Mouse (Mus musculus) embryonic facial prominence, embryonic 11.5 days (tissue): ENCODE results near the gene Ptpn13. TPM values are rescaled to one million over a fixed set of nuclear protein-coding genes. Genes with fewer than 3 reads are reported as not detected.

Experiments
- ATAC-seq: fragments of 200-750 bp; cut with Nextera tagmentation; replicated peaks from 2 replicates; pipeline ENCODE4 v1.8.0; 2017; ENCODE audit warnings: low read depth; ENCODE audit not compliant: insufficient number of reproducible peaks, low FRiP score, low TSS enrichment
- DNase-seq: peaks from one replicate; pipeline ENCODE4 v3.0.0-alpha.2; 2015; ENCODE audit warnings: low spot score
- H3K27ac ChIP-seq: fragments of 300-500 bp; sonication (generic); replicated peaks from 2 replicates; pipeline ENCODE4 v1.5.1; 2014; ENCODE audit warnings: mild to moderate bottlenecking, low read depth, low read length, control low read depth
- H3K27me3 ChIP-seq: fragments of 300-500 bp; sonication (generic); 2 replicates; pipeline ENCODE4 v1.6.1; 2014; ENCODE audit warnings: mild to moderate bottlenecking, low read length, moderate library complexity, mixed read lengths; ENCODE audit not compliant: control insufficient read depth, insufficient read depth
- H3K36me3 ChIP-seq: fragments of 300-500 bp; sonication (generic); replicated peaks from 2 replicates; pipeline ENCODE4 v1.6.1; 2014; ENCODE audit warnings: low read depth, mild to moderate bottlenecking, low read length, moderate library complexity, mixed read lengths; ENCODE audit not compliant: control insufficient read depth, insufficient read depth
- H3K4me1 ChIP-seq: fragments of 300-500 bp; sonication (generic); 2 replicates; pipeline ENCODE4 v1.6.1; 2014; ENCODE audit warnings: low read length, mixed read lengths; ENCODE audit not compliant: control insufficient read depth, insufficient read depth
- H3K4me2 ChIP-seq: fragments of 300-500 bp; sonication (generic); 2 replicates; pipeline ENCODE4 v1.6.1; 2014; ENCODE audit warnings: low read depth, mild to moderate bottlenecking, control low read depth, low read length, moderate library complexity
- H3K4me3 ChIP-seq: fragments of 300-500 bp; sonication (generic); 2 replicates; pipeline ENCODE4 v1.5.1; 2014; ENCODE audit warnings: low read depth, low read length, control low read depth
- H3K9ac ChIP-seq: fragments of 300-500 bp; sonication (generic); replicated peaks from 2 replicates; pipeline ENCODE4 v1.6.1; 2014; ENCODE audit warnings: mild to moderate bottlenecking, control low read depth, low read length
- H3K9me3 ChIP-seq: fragments of 300-500 bp; sonication (generic); replicated peaks from 2 replicates; pipeline ENCODE4 v1.6.1; 2016; ENCODE audit warnings: mild to moderate bottlenecking, low read length, inconsistent platforms, mixed read lengths; ENCODE audit not compliant: control insufficient read depth
- WGBS: fragments of 180-500 bp; shearing (Covaris S2); extraction: QIAGEN DNeasy Blood & Tissue Kit; methylation state at CpG from one replicate; pipeline ENCODE4 v1.1.7; 2014; 5-methylcytosine and 5-hydroxymethylcytosine counted together
- polyA plus RNA-seq: library from polyadenylated mRNA; unstranded; fragments of >200 nt; fragmentation: Nextera tagmentation; extraction: Ambion mirVana; gene quantifications from 2 replicates; pipeline ENCODE4 v1.2.1, GENCODE M21; 2014

The Ptpn13 gene
- polyA plus RNA-seq, 1 experiment from 2014 or later, result 15.3 TPM

DNA sequence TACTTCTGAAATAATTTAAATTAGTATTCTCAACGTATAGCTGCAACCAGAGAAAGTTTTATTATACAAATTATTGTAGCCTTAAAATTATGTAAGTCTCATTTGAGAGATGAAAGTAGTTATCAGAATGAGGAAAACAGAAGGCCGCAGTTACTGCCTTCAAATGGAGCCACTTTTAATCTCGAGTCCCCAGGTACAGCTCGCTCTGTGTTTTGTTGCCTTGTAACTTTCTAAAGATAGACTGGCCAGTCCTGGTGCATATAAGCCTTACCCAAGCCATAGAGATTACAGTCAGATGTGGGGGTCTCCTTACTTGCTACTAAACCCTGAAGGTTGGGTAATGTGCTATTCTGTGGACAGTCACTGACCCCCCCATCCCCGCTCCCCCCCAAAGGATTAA lies 66.8 kb downstream of the Ptpn13 start:
- H3K4me2 ChIP-seq, result no peak overlapping the region
- H3K36me3 ChIP-seq, result no peaks in the 10 kb centered on the region
- no peak overlapping the region for H3K9ac ChIP-seq
- no peaks in the 10 kb centered on the region for H3K27me3 ChIP-seq
- DNase-seq, result no peak
- H3K4me3 ChIP-seq, result no peak overlapping the region
- H3K4me1 ChIP-seq, result no peaks in the 10 kb centered on the region
- 87% methylated on average over 5 of the region's 5 CpGs for WGBS
- no peak for ATAC-seq
- no peaks in the 10 kb centered on the region for H3K9me3 ChIP-seq
- H3K27ac ChIP-seq, result no peak overlapping the region

DNA sequence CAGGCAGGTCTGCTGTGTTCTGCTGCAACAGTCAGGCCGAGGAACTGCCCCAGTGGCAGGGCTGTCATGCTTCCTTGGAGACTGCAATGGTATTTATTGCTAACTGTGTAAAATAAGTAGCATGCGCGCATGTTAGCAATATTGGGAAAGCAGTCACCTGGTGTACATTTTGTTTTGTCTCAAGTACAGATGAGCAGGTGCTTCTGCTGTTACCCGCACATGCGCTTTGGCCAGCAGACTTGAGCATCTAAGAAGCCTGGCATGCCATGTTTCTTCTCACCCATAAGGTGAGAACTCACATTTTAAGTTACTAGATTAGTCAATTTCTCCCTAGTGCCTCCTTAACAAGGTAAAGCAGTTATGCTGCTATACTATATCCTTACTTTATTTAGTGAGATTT lies 72.1 kb downstream of the Ptpn13 start:
- Histone ChIP-seq H3K9ac (no peak overlapping the region), H3K9me3 (no peaks in the 10 kb centered on the region), H3K27ac (no peak overlapping the region), H3K4me1 (no peaks in the 10 kb centered on the region), H3K4me3 (no peak overlapping the region), H3K36me3 (no peaks in the 10 kb centered on the region), H3K27me3 (no peaks in the 10 kb centered on the region), H3K4me2 (no peak overlapping the region)
- no peak for DNase-seq
- WGBS, result 86% methylated on average over 5 of the region's 5 CpGs
- ATAC-seq, result no peak

DNA sequence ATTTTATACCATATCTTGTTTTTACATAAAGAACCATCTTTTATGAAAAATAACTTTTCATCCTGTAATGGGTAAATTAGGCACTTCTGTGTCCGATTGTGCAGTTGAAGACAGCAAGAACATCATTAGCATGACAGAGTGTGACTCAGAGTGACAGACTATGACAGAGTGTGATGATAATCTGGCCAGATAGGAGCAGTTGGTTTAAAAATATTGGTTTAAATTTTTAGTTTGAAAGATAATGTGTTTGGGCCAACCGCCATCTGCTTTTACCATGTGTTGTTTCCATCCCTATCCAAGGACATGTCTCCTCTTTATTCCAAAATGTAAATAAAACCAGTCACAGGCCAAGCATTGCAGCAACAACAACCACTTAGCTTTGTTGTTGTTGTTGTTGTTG lies 72.5 kb downstream of the Ptpn13 start:
- no peaks in the 10 kb centered on the region for H3K27me3 ChIP-seq
- H3K4me2 ChIP-seq, result no peak overlapping the region

DNA sequence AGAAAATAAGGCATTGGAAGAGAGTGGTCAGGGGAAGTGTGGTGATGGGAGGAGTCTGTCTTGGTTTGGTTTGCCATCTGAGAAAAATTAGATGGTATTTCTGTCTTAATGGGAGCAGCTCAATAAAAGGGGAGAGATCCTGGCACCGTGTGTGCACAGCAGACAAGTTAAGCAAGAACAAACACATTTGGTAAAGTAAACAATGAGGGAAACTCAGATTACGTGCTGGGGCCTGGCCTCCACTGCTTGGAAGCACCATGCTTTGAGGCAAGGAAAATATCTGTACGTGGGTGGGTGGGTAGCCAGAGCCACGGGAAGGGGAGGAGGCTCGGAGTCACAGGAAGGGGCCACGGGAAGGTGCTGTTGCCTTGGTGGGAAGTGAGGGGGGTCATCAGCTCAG lies 74.3 kb downstream of the Ptpn13 start:
- no peak for ATAC-seq

More for the DNA sequence above, 72.5 kb downstream of the Ptpn13 start:
- Histone ChIP-seq H3K4me3 (no peak overlapping the region), H3K9ac (no peak overlapping the region), H3K4me1 (no peaks in the 10 kb centered on the region), H3K36me3 (no peaks in the 10 kb centered on the region), H3K27ac (no peak overlapping the region), H3K9me3 (no peaks in the 10 kb centered on the region)
- WGBS, result 91% methylated on average over 2 of the region's 2 CpGs
- ATAC-seq (no peak), DNase-seq (no peak)

DNA sequence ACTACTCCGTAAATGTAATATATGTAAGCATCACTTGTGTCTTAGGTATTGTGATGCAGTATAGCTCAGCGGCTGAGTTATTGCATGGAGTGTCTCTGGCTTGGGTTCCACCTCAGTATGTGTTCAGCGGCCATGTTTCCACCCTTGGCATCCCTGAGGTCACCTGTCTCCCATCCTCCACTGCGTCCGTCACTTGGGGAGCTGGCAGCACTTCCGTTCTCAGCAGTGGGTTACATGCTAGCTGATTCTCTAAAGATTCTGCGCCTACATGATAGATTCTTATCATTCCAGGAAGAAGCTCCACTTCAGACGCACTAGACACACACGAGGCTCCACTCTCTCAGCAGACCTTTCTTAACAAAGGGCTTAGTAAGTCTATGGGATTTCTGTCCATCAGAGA lies 76.1 kb downstream of the Ptpn13 start:
- WGBS, result 91% methylated on average over 9 of the region's 9 CpGs
- H3K9ac ChIP-seq, result no peak overlapping the region
- DNase-seq (no peak), ATAC-seq (no peak)
- H3K4me3 ChIP-seq, result no peak overlapping the region
- no peak overlapping the region for H3K27ac ChIP-seq
- no peaks in the 10 kb centered on the region for H3K27me3 ChIP-seq
- H3K36me3 ChIP-seq, result no peaks in the 10 kb centered on the region
- H3K4me1 ChIP-seq, result no peaks in the 10 kb centered on the region
- no peaks in the 10 kb centered on the region for H3K9me3 ChIP-seq
- H3K4me2 ChIP-seq, result no peak overlapping the region

More for the DNA sequence above, 74.3 kb downstream of the Ptpn13 start:
- H3K36me3 ChIP-seq, result no peaks in the 10 kb centered on the region
- H3K9me3 ChIP-seq, result no peaks in the 10 kb centered on the region
- no peak overlapping the region for H3K27ac ChIP-seq
- no peak overlapping the region for H3K9ac ChIP-seq
- H3K4me2 ChIP-seq, result no peak overlapping the region
- H3K4me1 ChIP-seq, result no peaks in the 10 kb centered on the region
- DNase-seq, result no peak
- no peak overlapping the region for H3K4me3 ChIP-seq
- no peaks in the 10 kb centered on the region for H3K27me3 ChIP-seq
- WGBS, result 35% methylated on average over 6 of the region's 6 CpGs

DNA sequence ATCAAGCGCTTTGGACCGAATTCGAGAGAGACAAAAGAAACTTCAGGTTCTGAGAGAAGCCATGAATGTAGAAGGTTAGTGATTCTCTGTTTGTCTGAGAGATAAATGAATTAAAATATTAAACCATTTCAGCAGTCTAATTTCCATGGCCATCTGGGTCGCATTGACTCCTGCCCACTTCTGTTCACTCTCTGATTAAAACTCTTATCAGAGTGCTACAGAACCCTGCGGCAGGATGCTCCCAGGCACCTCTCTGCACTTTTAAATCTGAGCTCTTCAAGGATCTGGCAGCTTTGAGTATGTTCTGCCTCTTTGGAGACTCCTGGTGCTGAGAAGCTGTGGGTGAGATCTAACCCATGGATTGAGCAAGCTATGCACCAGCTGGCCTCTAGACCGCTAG lies 76.8 kb downstream of the Ptpn13 start:
- Histone ChIP-seq H3K27ac (no peak overlapping the region), H3K4me3 (no peak overlapping the region), H3K4me1 (no peaks in the 10 kb centered on the region), H3K4me2 (no peak overlapping the region), H3K27me3 (no peaks in the 10 kb centered on the region), H3K36me3 (no peaks in the 10 kb centered on the region), H3K9ac (no peak overlapping the region), H3K9me3 (no peaks in the 10 kb centered on the region)
- 93% methylated on average over 6 of the region's 6 CpGs for WGBS
- no peak for ATAC-seq
- DNase-seq, result no peak

DNA sequence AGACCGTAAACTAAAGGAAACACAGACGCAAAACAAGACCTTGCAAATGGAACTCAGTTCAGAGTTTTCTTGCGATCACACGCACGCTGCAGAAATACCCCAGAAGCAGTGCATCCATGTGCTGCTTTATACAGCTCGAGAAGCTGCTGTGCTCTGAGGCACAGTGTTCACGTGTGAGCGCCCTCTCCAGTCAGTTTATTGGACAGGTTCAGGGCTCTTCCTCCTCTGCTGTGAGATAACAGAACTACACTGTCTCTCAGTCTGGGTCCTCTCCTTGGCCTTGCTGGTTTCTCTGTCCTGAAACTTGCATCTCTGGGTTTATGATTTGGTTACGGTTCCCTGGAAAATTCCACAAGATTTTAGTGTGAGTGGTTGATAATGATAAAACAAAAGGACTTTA lies 88.2 kb downstream of the Ptpn13 start:
- ATAC-seq, result no peak
- Histone ChIP-seq H3K4me3 (no peak overlapping the region), H3K9me3 (no peaks in the 10 kb centered on the region), H3K27ac (no peak overlapping the region), H3K36me3 (no peaks in the 10 kb centered on the region), H3K4me2 (no peak overlapping the region), H3K4me1 (no peaks in the 10 kb centered on the region), H3K9ac (no peak overlapping the region), H3K27me3 (no peaks in the 10 kb centered on the region)
- 78% methylated on average over 9 of the region's 9 CpGs for WGBS
- DNase-seq, result no peak

DNA sequence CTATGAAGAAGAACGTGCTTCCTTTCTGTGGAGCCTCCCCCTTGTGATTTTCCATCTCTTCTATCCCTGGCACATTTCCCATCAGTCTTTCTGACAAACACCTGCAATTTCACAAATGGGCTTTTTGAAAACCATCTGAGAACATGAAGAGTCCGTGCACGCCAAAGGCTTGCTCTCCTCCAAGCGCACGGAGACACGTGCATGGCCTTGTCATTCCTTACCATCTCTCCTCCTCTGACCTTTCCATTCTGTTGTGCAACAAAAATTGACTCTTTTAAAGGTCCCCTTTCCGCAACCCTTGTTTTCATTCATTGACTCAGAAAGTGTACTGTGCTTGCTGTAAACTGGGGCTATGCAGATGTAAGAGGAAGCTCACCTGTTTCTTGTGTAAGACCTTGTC lies 89.4 kb downstream of the Ptpn13 start:
- H3K36me3 ChIP-seq, result no peaks in the 10 kb centered on the region

More for the DNA sequence above, 89.4 kb downstream of the Ptpn13 start:
- 93% methylated on average over 7 of the region's 7 CpGs for WGBS
- Histone ChIP-seq H3K9me3 (no peaks in the 10 kb centered on the region), H3K27me3 (no peaks in the 10 kb centered on the region), H3K27ac (no peak overlapping the region), H3K4me2 (no peak overlapping the region), H3K4me3 (no peak overlapping the region), H3K4me1 (no peaks in the 10 kb centered on the region), H3K9ac (no peak overlapping the region)
- ATAC-seq (no peak), DNase-seq (no peak)
